Mouse (Mus musculus) C2C12 (cell line): ENCODE measurements around the gene Ell. TPM values are rescaled to one million over a fixed set of nuclear protein-coding genes. Genes with fewer than 3 reads are reported as not detected.
"Not testable (repeated sequence)": the region's sequence is repeated elsewhere in the genome, so short reads cannot be mapped to it uniquely, and the experiment has no call there.

ENCODE experiments used
- H3K27me3 ChIP-seq: one replicate; pipeline ENCODE4 v1.6.1; 2011; ENCODE audit not compliant: control insufficient read depth, insufficient read depth, insufficient read length
- H3K36me3 ChIP-seq: one replicate; pipeline ENCODE4 v1.6.1; 2011; ENCODE audit not compliant: control insufficient read depth, insufficient read depth
- H3K4me3 ChIP-seq: one replicate; pipeline ENCODE4 v1.5.1; 2011; ENCODE audit warnings: mild to moderate bottlenecking, control low read depth; ENCODE audit not compliant: poor library complexity, insufficient read depth, severe bottlenecking
- H3K79me2 ChIP-seq: one replicate; pipeline ENCODE4 v1.6.1; 2011; ENCODE audit not compliant: control insufficient read depth, insufficient read depth
- H3K79me3 ChIP-seq: one replicate; pipeline ENCODE4 v1.6.1; 2011; ENCODE audit warnings: low read depth, control low read depth
- H3ac ChIP-seq: one replicate; pipeline ENCODE3; 2011; ENCODE audit warnings: low read depth; ENCODE audit not compliant: control insufficient read depth, insufficient read length
- CEBPB ChIP-seq: IDR thresholded peaks from one replicate; pipeline ENCODE4 v1.6.1; 2011; ENCODE audit warnings: low read depth, mild to moderate bottlenecking, control low read depth, moderate library complexity
- CTCF ChIP-seq: IDR thresholded peaks from one replicate; pipeline ENCODE4 v1.5.1; 2011; ENCODE audit not compliant: control insufficient read depth, insufficient read depth, insufficient read length
- FOSL1 ChIP-seq: IDR thresholded peaks from one replicate; pipeline ENCODE4 v1.8.0; 2011; ENCODE audit warnings: mild to moderate bottlenecking, low read length; ENCODE audit not compliant: poor library complexity, insufficient read depth, severe bottlenecking
- MAX ChIP-seq: IDR thresholded peaks from one replicate; pipeline ENCODE4 v1.6.1; 2011; ENCODE audit warnings: mild to moderate bottlenecking, control low read depth
- MYOD1 ChIP-seq: IDR thresholded peaks from one replicate; pipeline ENCODE4 v1.6.1; 2011; ENCODE audit warnings: low read depth; ENCODE audit not compliant: control insufficient read depth, insufficient read length
- MYOG ChIP-seq: IDR thresholded peaks from one replicate; pipeline ENCODE4 v1.6.1; 2011; ENCODE audit not compliant: control insufficient read depth, insufficient read length; ENCODE audit errors: extremely low read depth
- USF1 ChIP-seq: IDR thresholded peaks from one replicate; pipeline ENCODE4 v1.6.1; 2011; ENCODE audit warnings: low read depth, mild to moderate bottlenecking, control low read depth, moderate library complexity
- polyA plus RNA-seq: library from polyadenylated mRNA; unstranded; fragments of >200 nt; fragmentation: generic; extraction: Trizol; gene quantifications from one replicate; pipeline ENCODE4 v1.2.1, GENCODE M21; 2012; ENCODE audit warnings: missing spikeins

The Ell gene
- polyA plus RNA-seq, 1 experiment, result 12.3 TPM

DNA sequence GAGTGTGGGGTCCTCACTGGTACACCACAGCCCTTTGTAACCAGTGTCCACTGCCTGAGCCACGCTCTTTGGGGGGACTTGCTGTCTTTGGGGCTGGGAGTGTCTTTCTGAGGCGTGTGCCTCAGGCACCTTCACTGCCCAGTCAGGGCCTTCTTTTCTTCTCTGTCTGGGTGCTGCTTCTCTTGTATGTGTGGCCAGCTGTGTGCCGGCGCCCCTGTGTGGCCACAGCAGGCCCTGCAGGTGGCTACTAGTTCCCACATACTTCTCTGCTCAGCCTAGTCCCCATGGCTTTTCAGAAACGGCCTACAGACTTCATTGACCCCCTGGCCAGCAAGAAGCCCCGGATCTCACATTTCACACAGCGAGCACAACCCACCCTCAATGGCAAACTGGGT, 46.0 kb downstream of the Ell start:
- no peak overlapping the region for H3ac ChIP-seq
- TF ChIP-seq MAX, result no peak
- peak; percentile 62 for TF ChIP-seq CTCF
- no peaks in the 10 kb centered on the region for H3K79me3 ChIP-seq
- no peak overlapping the region for H3K4me3 ChIP-seq
- H3K79me2 ChIP-seq, result no peaks in the 10 kb centered on the region
- H3K27me3 ChIP-seq, result no peaks in the 10 kb centered on the region
- H3K36me3 ChIP-seq, result peaks cover 44% of the 10 kb centered on the region

DNA sequence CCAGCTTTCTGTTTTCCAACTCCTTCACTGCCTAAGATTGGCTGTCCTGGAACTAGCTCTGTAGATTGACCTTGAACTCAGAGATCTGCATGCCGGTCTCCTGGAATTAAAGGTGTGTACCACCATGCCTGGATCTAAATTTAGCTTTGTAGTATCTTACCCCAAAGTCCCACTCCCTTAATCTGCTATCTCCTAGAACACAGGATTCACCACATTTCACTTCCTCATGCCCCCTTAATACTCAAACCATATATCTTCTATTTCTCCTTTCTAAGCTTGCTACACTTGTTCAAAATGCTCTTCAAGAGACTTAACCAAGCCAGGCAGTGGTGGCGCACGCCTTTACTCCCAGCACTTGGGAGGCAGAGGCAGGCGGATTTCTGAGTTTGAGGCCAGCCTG, 48.7 kb downstream of the Ell start:
- not testable (repeated sequence) for H3K79me2 ChIP-seq, H3K27me3 ChIP-seq, H3K79me3 ChIP-seq, H3K4me3 ChIP-seq, H3ac ChIP-seq
- H3K36me3 ChIP-seq, result peaks cover 45% of the 10 kb centered on the region

DNA sequence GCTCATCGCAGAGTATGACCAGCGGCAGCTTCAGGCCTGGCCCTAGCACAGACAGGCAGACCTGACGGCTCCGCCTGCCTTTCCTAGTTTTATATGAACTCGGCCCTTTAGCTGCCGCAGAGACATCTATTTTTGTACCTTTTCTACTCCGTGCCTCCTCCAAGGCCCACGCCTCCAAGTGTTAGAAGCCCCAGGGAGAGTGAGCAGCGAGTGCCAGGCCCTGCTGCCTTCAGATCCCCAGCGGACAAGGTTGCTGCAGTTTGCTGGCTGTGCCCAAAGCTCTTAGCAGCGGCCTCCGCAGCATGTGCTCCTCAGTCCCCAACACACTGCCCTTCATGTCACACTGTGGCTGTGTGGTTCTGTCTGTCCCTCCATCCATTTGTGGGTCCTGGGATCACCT, 52.3 kb downstream of the Ell start:
- Histone ChIP-seq H3K79me2 (no peaks in the 10 kb centered on the region), H3K36me3 (peaks cover 39% of the 10 kb centered on the region), H3ac (no peak overlapping the region), H3K79me3 (peaks cover 1% of the 10 kb centered on the region), H3K27me3 (no peaks in the 10 kb centered on the region), H3K4me3 (no peak overlapping the region)
- TF ChIP-seq MYOG (no peak), CEBPB (no peak)

DNA sequence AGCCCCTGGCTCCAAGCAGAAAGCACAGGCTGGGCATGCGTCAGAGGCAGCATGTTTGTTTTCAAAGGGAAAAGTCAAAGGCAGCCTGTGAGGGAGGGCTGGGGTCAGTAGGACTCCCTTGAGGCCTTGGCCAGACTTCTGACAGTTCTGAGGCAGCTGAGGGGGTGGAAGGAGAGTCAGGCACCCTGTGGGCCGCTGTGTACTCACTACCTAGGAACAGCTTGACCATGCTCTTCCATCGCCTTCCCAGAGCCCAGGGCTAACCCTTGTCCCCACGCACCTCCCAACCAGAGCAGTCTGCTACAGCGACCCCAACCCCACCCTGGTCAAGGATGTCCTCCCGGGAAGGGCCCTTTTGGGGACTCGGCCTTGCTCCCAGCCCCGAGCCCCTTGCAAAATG, 53.9 kb downstream of the Ell start:
- TF ChIP-seq MYOD1 (no peak), CEBPB (no peak), FOSL1 (no peak), USF1 (no peak), MAX (no peak), CTCF (no peak), MYOG (no peak)

DNA sequence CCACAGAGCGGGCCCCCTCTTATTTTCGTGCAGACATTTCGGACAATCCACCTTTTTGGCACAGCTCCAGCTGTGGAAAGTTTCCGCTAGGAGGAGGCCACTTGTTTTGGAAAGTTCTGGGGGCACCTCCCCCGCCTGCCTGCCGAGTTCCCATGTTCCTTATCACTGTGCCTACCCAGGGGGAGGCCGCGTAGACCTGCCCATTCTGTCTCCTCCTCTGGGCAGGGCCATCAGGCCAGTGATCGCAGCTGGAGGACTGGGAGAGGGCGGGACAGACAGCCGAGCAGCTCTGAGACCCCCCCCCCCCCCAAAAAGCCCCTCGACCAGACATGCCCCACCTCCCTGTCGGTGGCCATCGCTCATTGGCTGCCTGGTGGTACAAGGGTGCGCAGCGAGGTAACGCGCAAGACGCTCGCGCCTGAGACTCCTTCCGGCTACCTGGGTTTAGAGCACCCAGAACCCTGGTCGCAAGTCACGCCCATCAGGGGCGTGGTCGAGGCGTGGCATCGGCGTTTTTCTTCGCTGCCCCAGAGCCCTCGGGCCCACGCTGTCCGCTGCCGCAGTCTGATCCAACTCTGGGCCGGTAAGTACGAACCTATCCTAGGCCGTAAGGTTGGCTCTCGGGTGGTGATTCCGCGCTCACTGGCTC, 54.8 kb downstream of the Ell start, which contains the start of gene Isyna1:
Gene Isyna1 (plus strand): TSS at position 413 of the 649 bp plus-strand sequence.
- Histone ChIP-seq H3K79me2 (no peaks in the 10 kb centered on the region), H3K4me3 (peak within 1 kb of the TSS; percentile 28), H3K79me3 (peaks cover 1% of the 10 kb centered on the region), H3K27me3 (no peaks in the 10 kb centered on the region), H3K36me3 (peaks cover 50% of the 10 kb centered on the region), H3ac (peak within 1 kb of the TSS; percentile 76)
- TF ChIP-seq USF1 (no peak), CTCF (no peak), MAX (no peak), MYOD1 (no peak), MYOG (no peak), CEBPB (no peak), FOSL1 (no peak)

More for the DNA sequence above, 53.9 kb downstream of the Ell start:
- Histone ChIP-seq H3K36me3 (peaks cover 42% of the 10 kb centered on the region), H3K79me3 (peaks cover 1% of the 10 kb centered on the region), H3K79me2 (no peaks in the 10 kb centered on the region), H3ac (no peak overlapping the region), H3K4me3 (no peak overlapping the region), H3K27me3 (no peaks in the 10 kb centered on the region)

DNA sequence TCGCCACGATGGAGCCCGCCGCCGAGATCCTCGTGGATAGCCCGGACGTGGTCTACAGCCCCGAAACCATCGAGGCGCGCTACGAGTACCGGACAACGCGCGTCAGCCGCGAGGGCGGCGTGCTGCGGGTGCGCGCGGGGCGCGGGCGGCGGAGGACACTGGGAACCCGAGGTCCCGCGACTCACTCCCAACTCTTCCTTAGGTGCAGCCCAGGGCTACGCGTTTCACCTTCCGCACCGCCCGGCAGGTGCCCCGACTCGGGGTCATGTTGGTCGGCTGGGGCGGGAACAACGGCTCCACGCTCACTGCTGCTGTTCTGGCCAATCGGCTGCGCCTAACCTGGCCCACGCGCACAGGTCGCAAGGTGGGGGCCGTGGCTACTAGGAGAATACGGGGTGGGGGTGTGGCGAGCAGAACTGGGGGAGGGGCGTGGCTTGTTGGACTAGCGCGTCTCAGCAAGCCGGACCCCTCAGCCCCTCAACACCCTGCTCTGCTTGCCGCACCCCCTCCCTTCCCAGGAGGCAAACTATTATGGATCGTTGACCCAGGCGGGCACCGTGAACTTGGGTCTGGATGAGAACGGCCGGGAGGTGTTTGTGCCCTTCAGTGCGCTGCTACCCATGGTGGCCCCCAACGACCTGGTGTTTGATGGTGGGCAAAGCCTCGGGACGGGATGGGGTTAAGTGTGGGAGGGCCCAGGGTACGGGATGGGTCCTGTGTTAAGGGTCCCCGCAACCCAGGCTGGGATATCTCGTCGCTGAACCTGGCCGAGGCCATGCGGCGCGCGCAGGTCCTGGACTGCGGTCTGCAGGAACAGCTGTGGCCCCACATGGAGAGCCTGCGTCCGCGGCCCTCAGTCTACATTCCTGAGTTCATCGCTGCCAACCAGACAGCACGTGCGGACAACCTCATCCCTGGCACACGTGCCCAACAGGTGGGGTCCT, 55.6 kb downstream of the Ell start:
- peak overlapping the region; percentile 28 for H3K4me3 ChIP-seq
- no peak for TF ChIP-seq USF1
- TF ChIP-seq MAX, result no peak
- TF ChIP-seq FOSL1, result no peak
- H3K36me3 ChIP-seq, result peaks cover 52% of the 10 kb centered on the region
- peak overlapping the region; percentile 76 for H3ac ChIP-seq
- H3K79me2 ChIP-seq, result no peaks in the 10 kb centered on the region
- H3K79me3 ChIP-seq, result peaks cover 1% of the 10 kb centered on the region
- no peaks in the 10 kb centered on the region for H3K27me3 ChIP-seq
